Mouse (Mus musculus) c-Kit-positive CD71-positive TER-119-negative erythroid progenitor cells, embryonic 14.5 days (primary cell): ENCODE data around the gene B3gntl1.
A peak's percentile ranks its signal among the peaks of the same experiment; 100 is the strongest.
"Not testable (repeated sequence)": the region's sequence is repeated elsewhere in the genome, so short reads cannot be mapped to it uniquely, and the experiment has no call there.

Source experiments
- DNase-seq: peaks from one replicate; pipeline ENCODE4 v3.0.0-alpha.2; 2013; ENCODE audit warnings: low read depth

Gene B3gntl1

DNA sequence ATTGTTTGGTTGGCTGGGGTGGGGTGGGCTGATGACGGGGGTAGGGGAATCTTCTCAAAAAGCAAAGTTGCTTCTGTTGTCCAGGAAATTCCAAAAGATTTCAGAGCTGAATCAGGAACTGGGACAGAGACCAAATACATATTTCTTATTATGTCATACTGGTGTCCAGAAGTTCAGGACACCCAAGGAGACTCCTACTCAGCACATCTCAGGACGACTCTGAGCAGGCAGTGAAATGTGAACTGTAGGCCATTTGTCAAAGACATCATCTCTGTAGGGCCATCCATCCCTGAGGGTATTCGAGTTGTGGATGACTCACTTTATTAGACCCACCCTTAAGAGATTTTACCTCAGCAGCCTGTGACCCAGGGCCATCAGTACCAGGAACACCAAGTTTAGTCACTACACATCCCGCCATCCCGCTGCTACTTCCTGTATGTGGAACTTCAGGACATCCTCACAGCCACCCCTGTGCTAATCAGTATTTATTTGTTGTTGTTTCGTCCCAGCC is 12.6 kb upstream of the B3gntl1 start:
- no peak for DNase-seq

DNA sequence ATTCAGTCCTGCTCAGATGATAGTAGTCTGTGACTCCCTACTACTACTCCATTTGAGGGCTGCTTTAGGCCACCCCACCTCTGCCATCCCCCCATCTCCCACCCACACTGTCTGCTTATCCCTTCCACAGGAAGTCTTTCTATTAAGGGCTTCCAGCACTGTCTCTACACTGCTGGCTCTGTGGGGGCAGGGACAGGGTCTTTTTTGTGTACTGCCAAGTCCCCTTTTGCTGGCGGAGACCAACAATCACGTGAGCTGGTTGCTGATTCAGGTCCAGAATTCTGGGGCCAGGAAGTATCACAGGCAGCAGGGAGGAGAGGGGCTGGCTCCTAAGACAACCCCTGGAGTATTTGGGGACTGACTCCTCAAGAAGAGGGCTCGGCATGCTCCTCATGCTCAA is 10.3 kb upstream of the B3gntl1 start:
- DNase-seq: no peak

DNA sequence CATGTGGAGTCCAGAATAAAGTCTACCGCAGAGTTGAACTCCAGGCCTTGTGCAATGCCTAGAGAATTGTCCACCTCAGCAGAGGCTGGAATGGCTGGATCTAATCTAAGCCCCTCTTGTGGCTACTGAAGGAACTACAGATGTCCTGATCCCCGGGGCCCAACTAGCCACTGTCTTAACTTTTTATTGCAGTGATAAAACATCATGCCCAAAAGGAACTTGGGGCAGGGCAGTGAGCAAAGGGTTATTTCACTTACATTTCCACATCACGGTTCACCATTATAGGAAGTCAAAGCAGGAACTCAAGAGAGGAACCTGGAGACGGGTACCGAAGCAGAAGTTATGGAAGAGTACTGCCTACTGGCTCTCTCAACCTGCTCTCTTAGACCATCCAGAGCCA is 7.8 kb upstream of the B3gntl1 start:
- DNase-seq: no peak

DNA sequence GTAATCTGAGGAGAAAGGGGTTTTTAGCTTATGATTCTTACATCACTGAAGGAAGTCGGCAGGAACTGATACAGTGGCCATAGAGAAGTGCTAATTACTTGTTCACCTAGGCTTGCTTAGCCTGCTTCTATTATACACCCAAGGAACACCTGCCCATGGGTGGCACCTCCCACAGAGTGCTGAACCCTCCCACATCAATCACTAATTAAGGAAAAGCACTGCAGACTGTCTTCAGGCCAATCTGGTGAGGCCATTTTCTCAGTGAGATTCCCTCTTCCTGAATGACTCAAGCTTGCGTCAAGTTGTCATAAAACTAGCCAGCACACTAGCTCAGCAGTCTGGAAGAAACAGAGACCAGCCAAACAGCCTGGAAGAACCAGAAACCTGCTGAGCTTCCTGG is 6.6 kb upstream of the B3gntl1 start:
- DNase-seq: no peak

DNA sequence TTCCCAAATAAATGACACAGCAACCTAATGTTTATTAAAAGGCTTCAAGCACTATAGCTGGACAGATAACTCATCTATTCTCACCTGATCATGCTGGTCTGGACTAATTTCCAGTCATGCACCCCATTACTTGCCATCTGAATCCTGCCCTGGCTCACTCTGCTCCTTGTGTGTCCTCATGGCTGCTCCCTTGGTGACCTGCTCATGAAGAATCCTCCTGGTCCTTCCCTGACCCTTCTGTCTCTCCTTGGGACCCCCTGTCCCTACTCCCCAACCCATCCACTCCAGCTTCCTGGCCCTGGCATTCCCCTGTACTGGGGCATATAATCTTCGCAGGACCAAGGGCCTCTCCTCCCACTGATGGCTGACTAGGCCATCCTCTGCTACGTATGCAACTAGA is 3.9 kb upstream of the B3gntl1 start:
- DNase-seq: no peak

DNA sequence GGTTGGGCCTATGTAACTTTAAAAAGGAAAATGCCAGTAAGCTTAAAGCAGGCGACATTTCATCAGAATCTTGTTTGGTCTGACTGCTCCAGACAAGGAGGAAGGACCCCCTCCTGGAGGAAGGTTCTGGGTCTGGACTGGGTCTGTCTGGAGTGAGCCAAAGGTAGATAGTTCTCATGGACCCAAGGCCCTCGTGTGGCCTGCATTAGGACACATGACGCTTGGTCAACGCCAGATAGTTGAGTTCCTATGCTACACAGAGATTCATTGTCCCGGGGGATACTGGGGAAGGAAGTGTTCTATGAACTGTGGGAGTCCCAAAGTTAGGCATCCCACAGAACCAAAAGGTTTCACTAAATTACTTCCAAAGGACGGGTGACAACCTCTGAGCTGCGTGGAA is 676 bp upstream of the B3gntl1 start:
- no peak for DNase-seq

DNA sequence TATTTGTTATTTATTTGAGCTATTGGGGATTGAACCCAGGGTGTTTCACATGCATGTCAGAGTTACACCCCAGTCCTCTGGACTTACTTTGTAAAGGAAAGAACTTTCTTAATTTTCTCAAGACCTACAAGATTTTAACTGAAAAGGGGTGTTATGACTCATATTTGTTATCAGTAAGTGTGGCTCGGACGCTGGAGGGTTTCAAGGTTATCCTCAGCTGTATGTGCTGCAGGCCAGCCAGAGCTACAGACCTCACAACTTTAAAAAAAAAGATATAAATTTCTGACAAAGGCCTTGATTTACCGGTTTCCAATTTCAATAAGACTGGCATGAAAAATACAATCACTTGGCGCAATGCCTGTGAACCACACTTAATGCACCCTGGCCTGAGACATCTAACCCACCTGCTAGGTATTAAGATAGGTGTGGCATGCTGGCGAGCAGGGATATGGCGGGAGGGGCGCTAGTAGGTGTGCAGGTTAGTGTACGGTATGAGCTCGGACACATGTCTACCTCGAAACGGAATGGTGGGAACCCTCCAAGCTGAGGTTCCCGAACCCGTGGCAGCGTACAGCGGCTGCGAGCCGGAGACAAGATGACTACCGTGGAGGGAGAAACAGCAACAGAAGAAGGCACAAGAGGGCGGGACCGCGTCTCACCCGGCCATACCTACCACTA is 502 bp downstream of the B3gntl1 start:
- no peak for DNase-seq

DNA sequence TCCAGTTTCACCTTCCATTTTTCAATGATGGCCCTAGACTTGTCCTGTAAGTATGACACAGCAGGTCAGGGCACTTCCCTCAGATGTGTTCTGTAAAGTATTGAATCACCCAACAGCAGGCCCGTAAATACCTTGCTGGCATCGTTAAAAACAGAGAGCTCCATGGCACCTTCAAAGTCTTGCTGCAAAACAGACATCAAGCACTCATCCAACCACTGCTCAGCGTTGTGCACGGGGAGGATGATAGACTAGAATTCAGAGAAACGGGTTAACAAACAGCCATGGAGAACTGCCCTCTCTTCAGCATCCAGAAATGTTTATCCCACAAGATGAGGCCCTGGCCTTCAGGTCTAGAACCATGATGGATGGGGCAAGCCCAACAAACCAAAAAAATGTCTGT is 2.0 kb downstream of the B3gntl1 start:
- DNase-seq: no peak

DNA sequence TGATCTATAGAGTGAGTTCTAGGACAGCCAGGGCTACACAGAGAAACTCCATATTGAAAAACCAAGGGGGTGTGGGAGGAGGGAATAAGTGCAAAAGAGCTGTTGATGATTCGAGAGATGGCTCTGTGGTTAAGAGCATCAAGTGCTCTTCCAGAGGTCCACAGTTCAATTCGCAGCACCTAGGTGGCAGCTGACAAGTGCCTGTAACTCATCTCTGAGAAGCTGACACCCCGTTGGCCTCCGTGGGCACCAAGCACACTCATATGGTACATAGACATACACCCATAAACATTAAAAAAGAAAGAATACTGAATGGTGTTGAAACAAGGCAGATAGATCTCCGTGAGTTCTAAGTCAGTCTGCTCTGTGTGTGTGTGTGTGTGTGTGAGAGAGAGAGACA is 4.2 kb downstream of the B3gntl1 start:
- no peak for DNase-seq

DNA sequence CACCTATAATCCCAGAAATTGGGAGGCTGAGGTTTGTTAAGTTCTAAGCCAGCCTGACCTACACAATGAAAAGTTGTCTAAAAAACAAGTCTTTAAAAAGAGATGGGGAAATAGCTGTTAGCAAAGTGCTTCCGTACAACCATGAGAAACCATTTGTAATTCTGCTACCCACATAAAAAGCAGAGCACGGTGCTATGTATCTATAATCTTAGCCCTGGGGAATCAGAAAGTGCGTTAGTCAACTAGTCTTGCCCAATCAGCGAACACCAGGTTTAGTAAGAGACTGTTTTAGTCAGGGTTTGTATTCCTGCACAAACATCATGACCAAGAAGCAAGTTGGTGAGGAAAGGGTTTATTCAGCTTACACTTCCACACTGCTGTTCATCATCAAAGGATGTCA is 5.4 kb downstream of the B3gntl1 start:
- DNase-seq: no peak

DNA sequence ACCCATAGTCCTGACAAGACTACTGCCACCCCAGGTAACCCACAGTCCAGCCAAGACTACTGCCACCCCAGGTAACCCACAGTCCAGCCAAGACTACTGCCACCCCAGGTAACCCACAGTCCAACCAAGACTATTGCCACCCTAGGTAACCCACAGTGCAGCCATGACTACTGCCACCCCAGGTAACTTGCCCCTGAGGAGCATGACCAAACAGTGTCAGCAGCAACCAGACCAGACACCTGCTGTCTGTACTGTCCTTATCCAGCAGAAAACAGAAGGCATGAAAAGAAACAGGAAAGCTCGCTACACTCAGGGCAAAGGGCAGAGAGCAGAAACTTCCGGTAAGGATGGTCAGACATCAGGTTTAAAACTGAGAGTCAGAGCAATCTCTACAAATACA is 11.8 kb downstream of the B3gntl1 start:
- no peak for DNase-seq

DNA sequence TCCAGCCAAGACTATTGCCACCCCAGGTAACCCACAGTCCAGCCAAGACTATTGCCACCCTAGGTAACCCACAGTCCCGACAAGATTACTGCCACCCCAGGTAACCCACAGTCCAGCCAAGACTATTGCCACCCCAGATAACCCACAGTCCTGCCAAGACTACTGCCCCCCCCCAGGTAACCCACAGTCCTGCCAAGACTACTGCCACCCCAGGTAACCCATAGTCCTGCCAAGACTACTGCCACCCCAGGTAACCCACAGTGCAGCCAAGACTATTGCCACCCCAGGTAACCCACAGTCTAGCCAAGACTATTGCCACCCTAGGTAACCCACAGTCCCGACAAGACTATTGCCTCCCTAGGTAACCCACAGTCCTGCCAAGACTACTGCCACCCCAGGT is 12.3 kb downstream of the B3gntl1 start:
- not testable (repeated sequence) for DNase-seq

DNA sequence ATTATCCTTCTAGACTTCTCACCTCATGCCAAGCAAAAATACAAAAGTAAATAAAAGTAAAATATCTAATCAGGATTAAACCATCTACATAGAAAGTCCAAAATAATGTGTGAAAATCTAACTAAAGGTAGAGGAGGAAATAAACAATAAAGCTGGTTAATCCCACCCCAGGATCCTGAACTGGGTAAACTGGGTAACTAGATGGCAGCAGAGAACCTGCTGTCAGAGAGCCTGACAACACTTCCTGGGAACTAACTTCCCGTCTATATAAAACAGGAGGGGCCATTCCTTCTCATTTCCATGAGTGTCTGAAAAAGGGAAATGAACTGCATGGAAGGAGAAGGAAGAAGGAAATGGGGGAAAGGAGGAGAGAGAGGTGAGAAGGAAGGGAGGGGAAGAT is 14.8 kb downstream of the B3gntl1 start:
- DNase-seq: no peak

DNA sequence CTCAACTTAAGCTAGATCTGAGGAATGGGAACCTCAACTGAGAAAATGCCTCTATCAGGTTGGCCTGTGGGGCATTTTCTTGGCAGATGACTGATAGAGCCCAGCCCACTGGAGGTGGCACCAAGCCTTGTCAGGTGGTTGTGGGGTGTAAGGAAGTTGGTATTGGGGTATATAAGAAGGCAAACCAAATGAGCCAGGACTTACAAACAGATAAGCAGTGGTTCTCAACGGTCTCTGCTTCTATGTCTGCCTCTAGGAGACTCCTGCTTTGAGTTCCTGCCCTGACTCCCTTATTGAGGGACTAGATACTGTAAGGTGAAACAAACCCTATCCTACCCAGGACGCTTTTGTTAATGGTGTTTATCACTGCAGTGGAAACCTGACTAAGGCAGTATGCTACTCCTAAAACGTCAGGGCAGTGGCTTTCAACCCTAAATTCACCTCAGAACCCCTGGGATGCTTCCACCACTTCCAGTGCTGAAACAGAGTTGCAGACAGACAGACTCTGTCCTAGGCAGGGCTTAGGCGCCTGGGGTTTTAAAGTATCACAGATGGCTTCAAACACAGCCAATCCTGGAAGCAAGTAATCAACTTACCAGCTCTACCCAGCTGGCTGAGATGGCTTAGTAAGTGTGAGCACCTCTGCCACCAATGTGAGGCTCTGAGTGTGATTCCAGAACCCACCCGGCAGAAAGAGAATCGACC is 17.0 kb downstream of the B3gntl1 start:
- no peak for DNase-seq

DNA sequence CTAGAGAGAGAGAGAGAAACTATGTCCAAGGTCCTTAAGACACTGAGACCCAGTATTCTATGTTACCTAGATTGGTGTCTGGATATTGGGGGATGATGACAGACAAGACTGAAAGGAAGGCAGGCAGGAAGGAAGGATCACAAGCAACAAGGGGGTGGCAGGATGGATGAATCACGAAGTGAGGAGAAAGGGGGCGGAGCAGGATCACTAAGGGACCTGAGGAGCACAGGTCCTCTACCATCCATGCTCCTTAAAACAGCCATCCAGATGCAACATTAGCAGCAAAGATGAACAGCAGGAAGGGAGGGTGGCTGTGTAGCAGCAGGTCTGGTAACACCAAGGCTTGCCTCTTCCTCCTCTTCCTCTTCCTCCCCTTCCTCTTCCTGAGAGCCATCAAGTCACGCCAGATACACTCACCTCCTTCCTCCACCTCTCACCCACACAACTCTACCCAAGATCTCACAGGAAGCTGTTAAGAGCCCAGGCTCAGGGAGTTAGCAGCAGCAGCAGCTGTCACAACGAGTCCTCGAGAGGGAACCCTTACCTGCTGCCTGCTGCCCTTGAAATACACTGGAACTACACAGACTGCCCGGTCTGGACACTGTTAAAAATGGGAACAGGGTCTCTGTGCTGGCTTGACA is 17.7 kb downstream of the B3gntl1 start:
- DNase-seq: no peak

DNA sequence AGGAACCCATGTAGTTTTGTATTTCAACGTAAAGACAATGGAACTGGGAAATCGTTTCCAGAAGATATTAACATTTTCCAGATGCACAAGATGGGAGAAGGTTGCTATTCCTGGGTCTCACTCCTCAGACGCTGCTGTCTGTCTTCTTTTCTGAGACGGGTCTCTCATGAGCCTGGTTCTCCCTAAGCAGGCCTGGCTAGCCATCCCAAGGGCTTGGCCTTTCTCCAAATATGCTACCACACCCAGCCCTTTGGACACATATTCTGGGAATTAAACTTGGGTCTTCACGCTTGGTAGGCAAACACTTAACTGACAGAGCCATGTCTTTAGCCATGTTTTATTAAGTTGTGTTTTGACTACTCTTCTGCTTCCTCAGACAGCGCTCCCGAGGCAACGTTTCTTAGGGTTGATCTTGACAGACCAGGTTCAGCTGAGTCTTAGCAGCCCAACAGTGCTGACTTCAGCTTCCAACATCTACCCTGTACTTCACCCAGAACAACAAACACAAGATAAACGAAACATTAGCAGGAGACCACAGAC is 18.5 kb downstream of the B3gntl1 start:
- DNase-seq: no peak

DNA sequence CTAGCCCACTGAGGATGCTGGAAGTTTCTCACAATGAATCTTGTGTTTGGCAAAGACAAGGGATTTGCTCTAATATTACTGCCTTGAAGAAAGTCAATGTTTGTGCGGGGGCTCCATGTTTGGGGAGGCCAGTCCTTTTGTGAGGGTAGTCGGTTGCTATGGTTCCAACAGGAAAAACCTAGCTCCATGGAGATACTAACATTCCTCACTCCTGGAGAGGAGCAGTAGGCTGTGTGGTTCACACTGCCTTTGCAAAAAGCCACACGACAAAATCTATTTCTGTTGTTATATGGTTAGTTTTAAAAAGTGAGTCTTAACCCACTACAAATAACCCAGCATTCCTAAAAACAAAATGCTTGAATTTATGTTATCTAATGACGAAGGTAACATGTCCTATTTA is 19.3 kb downstream of the B3gntl1 start:
- no peak for DNase-seq

DNA sequence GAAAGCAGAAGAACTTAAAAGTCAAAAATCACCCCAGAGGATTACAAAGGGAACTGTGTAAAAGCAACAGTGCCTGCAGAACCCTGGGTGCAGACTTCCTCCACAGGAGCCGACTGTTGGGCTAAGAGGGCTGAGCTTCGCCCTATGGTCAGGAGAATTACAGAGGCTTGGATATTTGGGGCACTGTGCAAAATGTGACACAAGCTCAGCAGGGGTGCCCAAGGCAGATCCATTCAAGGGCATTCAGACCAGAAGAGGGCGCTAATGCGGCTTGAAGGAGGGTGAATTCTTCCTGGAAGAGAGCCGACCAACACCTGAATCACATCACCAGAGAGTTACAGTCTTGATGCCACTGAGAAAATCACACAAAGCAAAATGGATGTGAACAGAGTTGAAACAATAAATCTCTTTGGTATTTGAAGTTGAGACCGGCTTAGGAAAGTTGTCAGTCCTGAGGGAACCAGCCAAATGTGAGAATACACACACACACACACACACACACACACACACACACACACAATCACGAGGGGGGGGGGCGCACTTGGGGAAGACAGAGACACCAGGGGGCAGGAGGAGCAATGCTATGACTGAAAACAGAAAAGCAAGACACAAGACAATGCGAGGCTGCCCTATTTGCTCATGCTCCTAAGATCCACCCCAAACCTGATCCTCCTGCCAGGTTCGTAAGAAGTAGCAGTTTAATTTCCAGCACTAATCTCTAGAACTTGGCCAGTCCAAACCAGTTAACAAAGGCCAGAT is 20.2 kb downstream of the B3gntl1 start:
- DNase-seq: peak; percentile 36

DNA sequence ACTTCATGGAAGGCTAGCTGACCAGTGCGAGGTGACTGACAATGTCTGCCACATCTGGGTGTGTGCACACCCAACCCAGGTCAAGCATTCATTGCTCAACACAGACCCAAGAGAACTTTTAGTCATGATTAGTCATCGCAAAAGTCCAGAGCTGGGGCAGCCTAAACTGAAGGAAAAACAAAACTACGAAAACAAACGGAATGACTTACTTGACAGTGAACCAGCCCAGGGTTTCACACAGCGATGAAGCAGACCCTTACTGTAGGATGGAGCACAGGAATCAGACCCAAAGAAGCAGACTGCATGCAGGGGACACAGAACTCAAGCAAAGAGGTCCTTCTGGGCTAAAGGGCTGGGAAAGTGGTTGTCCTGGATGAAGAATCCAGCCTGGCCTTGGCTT is 21.0 kb downstream of the B3gntl1 start:
- DNase-seq: no peak

DNA sequence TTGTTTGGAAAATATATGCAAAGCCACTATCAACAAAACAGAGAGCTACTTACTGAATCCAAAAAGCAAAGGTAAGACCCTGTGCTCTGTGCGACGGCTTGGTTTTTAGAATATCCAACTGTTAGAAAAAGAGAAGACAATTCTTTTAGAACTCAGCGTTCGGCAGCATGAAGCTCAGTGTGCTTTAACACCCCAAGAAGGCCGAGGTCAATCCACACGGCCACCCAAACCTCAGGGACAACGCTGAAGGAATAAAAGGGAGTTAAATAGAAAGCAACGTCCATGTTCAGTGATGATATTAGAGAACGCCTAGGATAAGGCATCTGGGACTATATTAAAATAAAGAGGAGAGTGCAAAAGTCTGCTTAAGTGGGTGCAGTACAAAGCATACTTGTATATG is 21.4 kb downstream of the B3gntl1 start:
- DNase-seq: no peak

DNA sequence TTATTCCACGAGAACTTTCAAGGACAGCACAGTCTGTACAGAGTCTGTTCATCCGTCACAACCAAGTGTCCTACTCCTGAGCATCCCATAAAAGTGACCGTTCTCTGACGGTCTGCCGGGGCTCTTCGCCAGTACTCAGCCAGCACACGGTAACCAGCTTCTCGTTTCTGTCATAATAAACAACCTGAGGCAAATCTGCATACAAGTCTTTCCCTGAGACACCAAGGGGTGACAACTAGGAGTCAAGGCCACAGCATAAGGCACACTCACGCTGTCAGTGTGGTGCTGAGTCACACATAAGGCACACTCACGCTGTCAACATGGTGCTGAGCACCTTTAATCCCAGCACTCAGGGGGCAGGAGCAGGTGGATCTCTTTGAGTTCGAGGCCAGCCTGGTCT is 22.3 kb downstream of the B3gntl1 start:
- DNase-seq: no peak

DNA sequence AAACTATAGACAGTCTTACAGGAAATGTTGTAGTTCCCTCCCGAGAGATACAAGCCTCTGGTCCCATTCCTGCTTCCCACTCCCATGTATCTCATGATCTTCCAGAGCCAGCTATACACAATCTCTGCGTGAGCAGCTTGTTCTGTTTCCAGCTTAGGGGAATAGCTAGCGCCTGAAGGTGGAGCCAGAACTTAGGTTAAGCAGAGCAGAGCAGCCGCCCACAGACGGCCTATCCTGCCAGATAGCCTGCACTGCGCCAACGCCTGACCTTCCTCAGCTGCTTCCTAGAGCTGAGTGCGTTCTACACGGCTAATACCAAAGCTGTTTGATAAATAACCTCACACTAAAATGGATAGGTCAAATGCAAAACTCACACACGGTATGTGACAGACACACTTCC is 23.1 kb downstream of the B3gntl1 start:
- no peak for DNase-seq
